Mouse (Mus musculus): ENCODE results near the gene Gemin7. TPM values are rescaled to one million over a fixed set of nuclear protein-coding genes. Genes with fewer than 3 reads are reported as not detected.

Gemin7 gene
- total RNA-seq, 2 experiments from 2014 or later, result 58.1 to 58.5 TPM

DNA sequence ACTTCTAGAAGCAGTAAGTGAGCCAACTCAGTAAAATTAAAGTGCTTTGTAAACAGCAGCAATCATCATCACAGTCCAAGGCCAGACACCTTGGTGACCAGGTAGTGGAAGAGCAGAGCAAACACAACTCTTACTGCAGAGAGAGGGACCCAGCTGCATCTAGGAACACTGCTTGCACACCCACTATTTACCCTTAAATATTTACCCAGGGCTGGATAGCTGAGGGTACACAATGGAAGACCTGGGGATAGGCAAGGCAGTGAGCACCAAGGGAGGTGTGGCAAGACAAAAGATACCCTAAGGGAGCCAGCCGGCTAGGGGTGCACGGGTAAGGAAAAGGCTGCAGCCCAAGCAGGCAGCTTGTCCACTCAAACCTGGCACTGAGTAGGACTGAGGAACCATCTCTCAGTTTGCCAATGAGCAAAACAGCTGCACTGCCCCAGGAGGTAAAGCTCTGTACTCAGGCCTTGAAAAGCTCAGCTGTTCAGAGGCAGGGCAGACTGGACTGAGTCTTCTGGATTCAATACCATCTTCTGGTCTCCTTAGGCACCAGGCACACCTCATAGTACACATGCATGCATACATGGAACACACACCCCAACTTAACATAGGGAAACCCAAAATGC is 29.9 kb downstream of the Gemin7 start:
- no peak for DNase-seq

GRCm38 (mm10) chr7:19546007-19546406 is 31.4 kb downstream of the Gemin7 start:
- DNase-seq, result no peak

DNA sequence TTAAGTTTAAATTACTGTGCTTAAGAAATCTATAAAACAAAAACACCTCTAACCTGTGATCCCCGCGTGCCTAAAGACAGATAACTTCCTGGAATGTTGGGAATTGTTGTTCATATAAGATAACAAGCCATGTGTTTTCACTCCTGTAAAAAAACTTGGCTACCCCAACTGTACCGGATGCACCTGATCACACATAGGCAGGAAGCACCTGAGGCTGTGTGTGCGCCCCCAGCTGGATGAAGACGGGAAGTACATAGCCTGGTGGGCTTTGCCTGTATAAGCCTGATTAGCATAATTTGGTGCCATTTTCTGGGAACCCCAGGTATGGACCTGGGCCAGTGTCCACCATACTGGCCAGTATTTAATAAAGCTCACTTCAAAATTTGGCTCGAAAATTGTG is 33.8 kb downstream of the Gemin7 start:
- no peak for DNase-seq

- peak; percentile 33 for DNase-seq
Measured at GRCm38 (mm10) chr7:19542155-19542691, 35.2 kb downstream of the Gemin7 start.

DNA sequence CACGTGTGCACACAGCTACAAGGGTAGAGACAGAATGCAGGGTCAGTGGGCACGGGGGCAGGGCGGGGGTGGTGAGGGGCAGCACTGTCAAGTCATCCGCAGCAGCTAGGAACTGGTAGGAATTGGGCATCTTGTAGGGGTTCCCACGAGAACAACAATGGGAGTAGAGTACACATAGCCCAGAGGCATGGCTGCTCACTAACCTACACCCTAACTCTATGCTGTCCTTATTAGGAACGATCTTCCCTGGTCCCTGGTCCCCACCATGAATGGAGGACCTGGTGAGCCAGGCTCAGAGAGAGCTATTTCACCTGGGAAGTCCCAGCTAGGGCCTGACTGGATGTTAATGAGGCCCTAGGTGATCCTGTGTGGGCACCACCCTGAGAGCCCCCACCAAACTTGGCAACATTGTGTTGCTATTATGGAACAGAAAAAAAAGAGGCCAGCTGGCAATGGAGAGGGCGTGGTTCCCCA is 35.7 kb downstream of the Gemin7 start:
- DNase-seq, result no peak

DNA sequence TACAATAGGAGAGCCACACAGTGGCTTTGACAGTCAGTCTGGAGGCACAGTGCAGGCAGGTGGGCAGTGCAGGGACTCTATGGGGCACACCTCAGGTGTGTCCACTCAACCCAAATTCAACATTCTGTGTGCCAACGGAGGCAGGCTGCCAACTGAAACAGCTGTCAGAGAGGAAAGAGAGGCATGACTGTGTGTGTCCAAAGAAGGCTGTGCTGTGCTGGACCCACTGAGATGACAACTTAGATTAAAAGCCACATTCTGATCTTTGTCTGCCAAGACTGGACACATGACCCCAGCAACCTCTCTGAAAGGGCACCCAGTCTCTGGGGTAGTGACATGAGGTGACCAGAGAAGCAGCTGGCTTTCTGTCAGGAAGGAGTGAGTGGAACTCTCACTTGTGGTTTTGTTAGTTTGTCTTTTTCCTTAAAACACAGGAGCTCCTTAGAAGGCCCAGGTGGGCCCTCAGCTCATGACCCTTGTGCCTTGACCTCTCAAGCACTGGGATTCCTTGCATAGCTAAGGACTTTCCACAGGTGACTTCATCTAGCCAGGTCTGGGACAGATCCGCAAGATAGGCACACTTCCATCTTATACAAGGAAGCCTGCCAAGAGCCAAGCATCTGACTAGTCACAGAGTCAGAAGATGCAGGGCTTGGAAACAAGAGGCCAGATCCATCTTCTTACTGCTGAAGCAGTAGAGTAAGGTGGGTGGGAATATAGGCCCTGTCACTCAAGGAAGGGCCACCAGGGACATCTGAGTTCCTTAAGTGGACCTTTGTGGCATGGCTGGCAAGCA is 36.4 kb downstream of the Gemin7 start:
- DNase-seq, result peak; percentile 39

DNA sequence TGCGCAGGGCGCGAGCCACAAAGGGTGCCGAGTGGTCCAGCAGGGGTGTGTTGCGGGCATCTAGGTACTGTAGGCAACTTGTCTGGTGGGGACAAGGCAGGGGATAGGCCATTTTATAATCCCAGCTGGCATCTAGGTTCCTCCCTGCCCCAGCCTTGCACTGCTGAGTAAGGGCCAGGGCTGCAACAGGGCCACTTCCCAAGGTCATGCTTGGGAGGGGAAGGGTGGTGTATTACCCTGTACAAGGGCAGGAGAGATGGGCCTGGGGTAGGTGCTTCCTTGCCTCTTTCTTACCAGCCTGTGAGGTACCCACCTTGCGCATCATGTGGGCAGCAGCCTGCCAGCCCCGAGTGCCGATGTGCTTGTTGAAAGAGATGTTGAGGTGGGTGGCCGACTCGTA is 42.7 kb downstream of the Gemin7 start:
- DNase-seq, result no peak

DNA sequence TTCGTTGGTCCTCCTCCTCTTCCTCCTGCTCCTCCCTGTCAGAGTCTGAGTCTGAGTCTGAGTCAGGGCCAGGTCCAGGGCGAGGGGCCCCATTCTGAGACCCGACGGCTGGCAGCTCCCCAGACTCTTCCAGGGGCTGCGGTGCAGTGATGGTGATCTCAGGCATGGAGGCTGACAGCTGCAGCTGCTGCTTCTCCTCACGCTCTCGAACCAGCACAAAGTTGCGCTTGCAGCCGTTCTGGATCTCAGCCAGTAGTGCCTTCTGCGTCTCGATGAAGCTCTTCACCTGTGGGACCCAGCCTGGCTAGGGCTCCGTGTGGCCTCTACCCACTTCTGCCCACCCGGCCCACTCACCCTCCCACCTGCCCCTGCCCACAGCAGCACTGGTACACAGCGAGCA is 45.2 kb downstream of the Gemin7 start:
- no peak for DNase-seq

DNA sequence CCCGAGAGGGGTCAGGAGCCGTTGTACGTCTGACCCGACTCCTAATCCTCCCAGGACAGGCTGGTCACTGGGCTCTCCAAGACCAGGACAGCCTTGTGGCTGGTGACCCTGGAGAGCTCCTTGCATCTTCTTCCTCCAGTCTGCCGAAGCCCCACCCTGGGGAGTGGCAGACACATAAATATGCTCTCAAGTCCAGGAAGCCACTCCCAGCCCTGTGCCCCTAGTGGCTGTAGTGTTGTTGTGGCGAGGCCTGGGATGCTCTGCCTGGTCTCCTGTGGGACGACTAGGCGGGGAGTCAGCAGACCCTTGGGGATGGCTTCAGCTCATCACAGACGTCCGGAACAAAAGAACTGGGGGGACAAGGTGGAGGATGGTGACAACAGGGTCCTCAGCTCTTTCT is 46.3 kb downstream of the Gemin7 start:
- DNase-seq, result no peak

- DNase-seq, result no peak
Measured at GRCm38 (mm10) chr7:19525105-19525481, 52.3 kb downstream of the Gemin7 start.

- no peak for DNase-seq
Measured at GRCm38 (mm10) chr7:19524420-19525104, 52.8 kb downstream of the Gemin7 start.

DNA sequence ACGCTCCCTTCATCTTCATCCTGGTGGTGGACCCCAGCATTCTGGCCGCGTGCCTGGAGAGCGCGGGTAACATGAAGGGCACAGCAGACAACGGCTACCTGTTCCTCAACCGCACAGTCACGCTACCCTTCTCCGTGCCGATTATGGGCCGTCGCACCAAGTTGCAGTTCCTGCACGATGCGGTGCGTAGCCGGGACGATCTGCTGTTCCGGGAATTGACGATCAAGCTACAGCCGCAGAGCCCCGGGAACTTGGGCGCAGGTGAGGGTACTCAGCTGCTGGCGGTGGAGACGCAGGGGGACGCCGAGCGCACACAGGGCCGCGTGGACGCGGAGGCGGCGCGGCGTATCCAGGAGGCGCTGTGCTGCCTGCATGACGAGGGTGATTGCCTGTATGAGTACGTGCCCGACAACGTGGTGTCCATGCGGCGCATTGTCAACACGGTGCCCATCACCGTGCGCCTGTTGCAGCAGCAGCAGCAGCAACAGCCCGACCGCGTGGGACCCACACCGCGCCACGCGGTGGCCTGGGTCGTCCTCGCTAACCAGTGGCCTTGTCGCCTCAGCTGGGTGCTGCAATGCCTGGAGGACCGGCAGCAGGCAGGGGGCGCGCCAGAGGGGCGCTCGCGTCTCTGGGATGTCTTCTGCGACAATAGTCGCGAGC is 53.5 kb downstream of the Gemin7 start:
- peak; percentile 45 for DNase-seq

DNA sequence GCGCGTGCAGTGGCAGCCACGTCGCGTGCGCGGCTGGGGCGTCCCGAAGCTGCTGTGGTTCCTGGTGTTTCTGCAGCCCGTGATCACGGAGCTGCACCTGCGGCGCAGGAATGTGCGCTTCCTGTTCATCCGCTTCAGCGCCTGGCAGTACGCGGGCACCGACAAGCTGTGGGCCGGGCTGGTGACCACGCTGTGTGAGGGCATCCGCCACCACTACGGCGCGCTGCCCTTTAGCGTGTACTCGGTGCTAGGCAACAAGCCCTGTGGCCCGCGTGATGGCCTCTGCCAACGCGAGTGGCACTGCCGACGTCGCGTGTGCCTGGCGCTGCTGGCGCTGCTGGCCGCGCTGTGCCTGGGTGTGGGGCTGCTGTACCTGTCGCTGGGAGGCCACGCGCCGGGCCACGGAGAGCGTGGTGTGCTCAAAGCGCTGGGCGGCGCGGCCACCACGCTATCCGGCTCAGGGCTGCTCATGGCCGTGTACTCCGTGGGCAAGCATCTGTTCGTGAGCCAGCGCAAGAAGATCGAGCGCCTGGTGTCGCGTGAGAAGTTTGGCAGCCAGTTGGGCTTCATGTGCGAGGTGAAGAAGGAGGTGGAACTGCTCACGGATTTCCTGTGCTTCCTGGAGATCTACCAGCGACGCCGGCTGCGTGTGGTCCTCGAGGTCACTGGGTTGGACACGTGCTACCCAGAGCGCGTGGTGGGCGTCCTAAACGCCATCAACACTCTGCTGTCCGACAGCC is 54.2 kb downstream of the Gemin7 start:
- no peak for DNase-seq

- no peak for DNase-seq
Measured at GRCm38 (mm10) chr7:19520032-19520431, 57.4 kb downstream of the Gemin7 start.

GRCm38 (mm10) chr7:19517652-19518365 is 59.6 kb downstream of the Gemin7 start, which contains the start of gene Nkpd1:
TSS of gene Nkpd1 (plus strand) at chr7:19517838.
- DNase-seq, result no peak

Other genes with a start within 250 kb of the Gemin7 start
- gene Ercc1, start 232.8 kb downstream of the Gemin7 start, total RNA-seq (2021), result 10 to 100 TPM; 21.5 to 25.4 TPM
- gene Cd3eap, start 218.1 kb downstream of the Gemin7 start, total RNA-seq (2021), result 10 to 100 TPM in 1 of 2 experiments, 1 to 10 TPM in 1; 8.5 to 10.1 TPM
- gene Ppp1r13l, start 217.8 kb downstream of the Gemin7 start, total RNA-seq (2021), result 1 to 10 TPM; 2.6 TPM
- 1 to 10 TPM; 7.8 to 8.8 TPM for gene Ercc2, start 195.6 kb downstream of the Gemin7 start, total RNA-seq (2021)
- under 1 TPM in 1 of 2 experiments, not detected in 1; 0.43 TPM for gene Klc3, start 173.5 kb downstream of the Gemin7 start, total RNA-seq (2021)
- gene Ckm, start 172.8 kb downstream of the Gemin7 start, total RNA-seq (2021), result over 10,000 TPM; 37,777 to 44,473 TPM
- 10 to 100 TPM; 13.2 to 13.8 TPM for gene Mark4, start 118.8 kb downstream of the Gemin7 start, total RNA-seq (2021)
- gene Exoc3l2, start 114.3 kb downstream of the Gemin7 start, total RNA-seq (2021), result under 1 TPM; 0.56 to 0.67 TPM
- 1 to 10 TPM; 1.7 to 1.9 TPM for gene Bloc1s3, start 69.2 kb downstream of the Gemin7 start, total RNA-seq (2021)
- gene Trappc6a, start 69.2 kb downstream of the Gemin7 start, total RNA-seq (2021), result 10 to 100 TPM in 1 of 2 experiments, 1 to 10 TPM in 1; 8.8 to 10.6 TPM
- gene Nkpd1, start 59.8 kb downstream of the Gemin7 start, total RNA-seq (2021), result not detected
- gene Ppp1r37, start 14.5 kb downstream of the Gemin7 start, total RNA-seq (2021), result 10 to 100 TPM; 34.5 to 38.6 TPM
- gene Zfp296, start 308 bp downstream of the Gemin7 start, total RNA-seq (2021), result under 1 TPM; 0.28 to 0.40 TPM
- 10 to 100 TPM; 11.2 to 12.4 TPM for gene Clasrp, start 26.9 kb upstream of the Gemin7 start, total RNA-seq (2021)
- gene Relb, start 51.8 kb upstream of the Gemin7 start, total RNA-seq (2021), result 1 to 10 TPM; 4.4 to 5.8 TPM
- gene Clptm1, start 87.4 kb upstream of the Gemin7 start, total RNA-seq (2021), result 10 to 100 TPM; 36.3 to 47.0 TPM
- gene Apoc2, start 100.3 kb upstream of the Gemin7 start, total RNA-seq (2021), result not detected
- not detected for gene Gm44805, start 103.8 kb upstream of the Gemin7 start, total RNA-seq (2021)
- gene Apoc4, start 103.9 kb upstream of the Gemin7 start, total RNA-seq (2021), result not detected
- 1 to 10 TPM in 1 of 2 experiments, not detected in 1; 3.7 TPM for gene Apoc1, start 115.1 kb upstream of the Gemin7 start, total RNA-seq (2021)
- gene Apoe, start 121.6 kb upstream of the Gemin7 start, total RNA-seq (2021), result 100 to 1,000 TPM in 1 of 2 experiments, 10 to 100 TPM in 1; 53.5 to 108 TPM
- gene Tomm40, start 137.8 kb upstream of the Gemin7 start, total RNA-seq (2021), result 10 to 100 TPM; 45.1 to 45.4 TPM
- 1 to 10 TPM; 2.1 to 3.9 TPM for gene Nectin2, start 172.9 kb upstream of the Gemin7 start, total RNA-seq (2021)
- gene Bcam, start 193.4 kb upstream of the Gemin7 start, total RNA-seq (2021), result 10 to 100 TPM; 25.3 to 33.9 TPM
- not detected for gene Cblc, start 219.2 kb upstream of the Gemin7 start, total RNA-seq (2021)
- gene Bcl3, start 245.2 kb upstream of the Gemin7 start, total RNA-seq (2021), result 1 to 10 TPM; 1.2 TPM